Mouse (Mus musculus): ENCODE measurements at regions not wholly inside any gene's neighbourhood (a gene's known extent, or its start where the extent isn't known, plus 50 kb on each side); places are given as distances from the start of the nearest gene placed in this dataset.

GRCm38 (mm10) chr10:126462770-126463169, 438.4 kb downstream of the Atp23 start:
- Histone ChIP-seq H3K4me2 (ENCODE audit: insufficient read depth, low read depth, poor library complexity, severe bottlenecking) (no peak overlapping the region), H3K36me3 (replicated peaks in 1 of 2; ENCODE audit: control insufficient read depth in 1 of 2, insufficient read depth in 1 of 2, low read length in 1 of 2) (no peaks in the 10 kb centered on the region), H3K4me3 (replicated peaks in 1 of 3; ENCODE audit: low read depth in 2 of 3, low read length in 2 of 3, poor library complexity in 1 of 3) (no peak overlapping the region), H3K27ac (ENCODE audit: insufficient read depth, low read depth) (no peak overlapping the region), H3K4me1 (ENCODE audit: control insufficient read depth in 1 of 2, insufficient read depth in 2 of 2) (no peaks in the 10 kb centered on the region), H3K27me3 (replicated peaks) (no peaks in the 10 kb centered on the region), H3K9me3 (replicated peaks; ENCODE audit: low read length) (peaks cover 2% of the 10 kb centered on the region), H3K9ac (ENCODE audit: insufficient read depth, low read depth) (no peak overlapping the region), H3K79me2 (replicated peaks; ENCODE audit: control insufficient read depth, extremely low read depth, insufficient read depth, poor library complexity, severe bottlenecking) (no peaks in the 10 kb centered on the region)
- dilution Hi-C loops (cut with MboI; ENCODE audit: extremely low pct_ligation_motif_present, extremely low pct_unique_long_range_greater_than_20kb, low sequenced_read_pairs), result no loop called here
- in situ Hi-C loops (cut with MboI; ENCODE audit: low pct_ligation_motif_present, low pct_unique_long_range_greater_than_20kb, low sequenced_read_pairs), result no loop called here
- no peak for DNase-seq (ENCODE audit: extremely low read depth)
- no peak for TF ChIP-seq USF1 (IDR thresholded peaks at IDR 0.05; ENCODE audit: low read depth, low read length)
- TF ChIP-seq PAX5 (IDR thresholded peaks at IDR 0.05; ENCODE audit: low read length), result no peak
- no peak for TF ChIP-seq CHD1 (IDR thresholded peaks at IDR 0.05; ENCODE audit: low read depth, low read length)
- TF ChIP-seq TBP (conservative IDR thresholded peaks at IDR 0.05; ENCODE audit: low read depth, low read length), result no peak
- no peak for TF ChIP-seq KAT2A (IDR thresholded peaks at IDR 0.05; ENCODE audit: insufficient replicate concordance, low read length)
- no peak for TF ChIP-seq ZNF384 (IDR thresholded peaks at IDR 0.05; ENCODE audit: low read depth, low read length)
- TF ChIP-seq JUND (conservative IDR thresholded peaks at IDR 0.05; ENCODE audit: low read depth, low read length), result no peak
- no peak for TF ChIP-seq IRF4 (IDR thresholded peaks at IDR 0.05; ENCODE audit: low read depth, low read length)
- no peak for TF ChIP-seq MAFK (IDR thresholded peaks at IDR 0.05; ENCODE audit: insufficient replicate concordance, low read length)
- TF ChIP-seq EP300 (IDR thresholded peaks at IDR 0.05; ENCODE audit: low read length), result no peak
- TF ChIP-seq GABPA (IDR thresholded peaks at IDR 0.05; ENCODE audit: insufficient replicate concordance, low read depth, low read length), result no peak
- TF ChIP-seq MAZ (IDR thresholded peaks at IDR 0.05; ENCODE audit: low read depth, low read length), result no peak
- TF ChIP-seq SMC3 (IDR thresholded peaks at IDR 0.05; ENCODE audit: low read depth, low read length), result no peak
- TF ChIP-seq MAX (IDR thresholded peaks at IDR 0.05; ENCODE audit: low read length), result no peak
- TF ChIP-seq BHLHE40 (IDR thresholded peaks at IDR 0.05; ENCODE audit: low read depth, low read length), result no peak
- TF ChIP-seq ZC3H11A (IDR thresholded peaks at IDR 0.05; ENCODE audit: low read depth, low read length), result no peak
- TF ChIP-seq SIN3A (IDR thresholded peaks at IDR 0.05; ENCODE audit: low read length), result no peak
- TF ChIP-seq TCF12 (IDR thresholded peaks at IDR 0.05; ENCODE audit: low read depth, low read length), result no peak
- no peak for TF ChIP-seq MYC (IDR thresholded peaks at IDR 0.05; ENCODE audit: low read depth, low read length)

GRCm38 (mm10) chr10:126458523-126458922, 442.6 kb downstream of the Atp23 start:
- DNase-seq (ENCODE audit: extremely low read depth), result no peak
- H3K9ac ChIP-seq (ENCODE audit: insufficient read depth, low read depth), result no peak overlapping the region

More at GRCm38 (mm10) chr10:126458523-126458922, 442.6 kb downstream of the Atp23 start:
- Histone ChIP-seq H3K27ac (ENCODE audit: insufficient read depth, low read depth) (no peak overlapping the region), H3K79me2 (replicated peaks; ENCODE audit: control insufficient read depth, extremely low read depth, insufficient read depth, poor library complexity, severe bottlenecking) (no peaks in the 10 kb centered on the region), H3K9me3 (replicated peaks; ENCODE audit: low read length) (no peaks in the 10 kb centered on the region), H3K36me3 (replicated peaks in 1 of 2; ENCODE audit: control insufficient read depth in 1 of 2, insufficient read depth in 1 of 2, low read length in 1 of 2) (no peaks in the 10 kb centered on the region), H3K4me1 (ENCODE audit: control insufficient read depth in 1 of 2, insufficient read depth in 2 of 2) (no peaks in the 10 kb centered on the region), H3K4me2 (ENCODE audit: insufficient read depth, low read depth, poor library complexity, severe bottlenecking) (no peak overlapping the region), H3K27me3 (replicated peaks) (no peaks in the 10 kb centered on the region), H3K4me3 (replicated peaks in 1 of 3; ENCODE audit: low read depth in 2 of 3, low read length in 2 of 3, poor library complexity in 1 of 3) (no peak overlapping the region)
- in situ Hi-C loops (cut with MboI; ENCODE audit: low pct_ligation_motif_present, low pct_unique_long_range_greater_than_20kb, low sequenced_read_pairs), result no loop called here
- no peak for TF ChIP-seq UBTF (IDR thresholded peaks at IDR 0.05; ENCODE audit: low read depth, low read length)
- TF ChIP-seq EP300 (IDR thresholded peaks at IDR 0.05; ENCODE audit: low read length), result no peak
- TF ChIP-seq MAX (IDR thresholded peaks at IDR 0.05; ENCODE audit: low read length), result no peak
- TF ChIP-seq KAT2A (IDR thresholded peaks at IDR 0.05; ENCODE audit: insufficient replicate concordance, low read length), result no peak
- no peak for TF ChIP-seq BHLHE40 (IDR thresholded peaks at IDR 0.05; ENCODE audit: low read depth, low read length)
- dilution Hi-C loops (cut with MboI; ENCODE audit: extremely low pct_ligation_motif_present, extremely low pct_unique_long_range_greater_than_20kb, low sequenced_read_pairs), result no loop called here
